Mouse (Mus musculus): ENCODE measurements around the gene 1110008P14Rik. TPM values are rescaled to one million over a fixed set of nuclear protein-coding genes. Genes with fewer than 3 reads are reported as not detected.

The 1110008P14Rik gene
- total and polyA plus RNA-seq, 3 experiments, result 26.5 to 61.9 (median 61.4) TPM

DNA sequence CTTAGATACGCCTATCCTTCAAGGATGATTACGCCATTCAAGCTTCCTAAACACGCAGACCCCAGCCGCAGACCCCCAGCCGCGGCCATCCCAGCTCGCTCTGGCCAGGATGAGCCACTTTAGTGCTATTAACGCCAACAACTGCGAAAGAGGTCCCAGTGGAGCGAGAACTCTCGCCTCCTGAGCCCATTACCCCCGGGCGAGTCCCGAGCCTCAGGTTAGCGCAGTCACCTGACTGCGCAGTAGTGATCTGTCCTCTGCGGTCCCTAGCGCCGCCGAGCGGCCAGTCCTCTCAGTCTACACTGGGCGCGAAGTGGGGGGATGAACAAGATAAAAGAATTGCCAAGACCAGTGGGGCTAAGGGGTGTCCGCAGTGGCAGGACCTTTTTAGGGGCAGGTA is 20.3 kb downstream of the 1110008P14Rik start:
- Histone ChIP-seq H3K4me3 (ENCODE audit: low read depth, low read length) (peak overlapping the region; percentile 72), H3K9me3 (replicated peaks) (no peaks in the 10 kb centered on the region), H3K4me1 (ENCODE audit: insufficient read depth, low read depth, low read length) (peaks cover 46% of the 10 kb centered on the region), H3K36me3 (replicated peaks) (peaks cover 29% of the 10 kb centered on the region), H3K27me3 (ENCODE audit: insufficient read depth, low read length) (peaks cover 39% of the 10 kb centered on the region)
- DNase-seq (ENCODE audit: low spot score), result peak; percentile 65
- TF ChIP-seq CTCF (IDR thresholded peaks at IDR 0.05; ENCODE audit: low read depth, low read length) (no peak), GATA2 (IDR thresholded peaks at IDR 0.05; ENCODE audit: borderline replicate concordance, low read depth, low read length) (no peak), GATA1 (IDR thresholded peaks at IDR 0.05; ENCODE audit: borderline replicate concordance, low read length) (no peak), TAL1 (conservative IDR thresholded peaks at IDR 0.05; ENCODE audit: low read depth, low read length) (no peak), POLR2AphosphoS5 (IDR thresholded peaks at IDR 0.05; ENCODE audit: insufficient replicate concordance, low read depth, low read length) (no peak)
- ATAC-seq (ENCODE audit: extremely low read depth, insufficient number of reproducible peaks, low FRiP score, poor library complexity, severe bottlenecking), result no peak

- H3K36me3 ChIP-seq (replicated peaks), result peaks cover 22% of the 10 kb centered on the region
- ATAC-seq (ENCODE audit: extremely low read depth, insufficient number of reproducible peaks, low FRiP score, poor library complexity, severe bottlenecking) (no peak), DNase-seq (ENCODE audit: low spot score) (peak; percentile 39)
- H3K27me3 ChIP-seq (ENCODE audit: insufficient read depth, low read length), result peaks cover 46% of the 10 kb centered on the region
- H3K4me1 ChIP-seq (ENCODE audit: insufficient read depth, low read depth, low read length), result peaks cover 39% of the 10 kb centered on the region
- no peak for TF ChIP-seq GATA1 (IDR thresholded peaks at IDR 0.05; ENCODE audit: borderline replicate concordance, low read length)
- no peak for TF ChIP-seq POLR2AphosphoS5 (IDR thresholded peaks at IDR 0.05; ENCODE audit: insufficient replicate concordance, low read depth, low read length)
- no peak for TF ChIP-seq GATA2 (IDR thresholded peaks at IDR 0.05; ENCODE audit: borderline replicate concordance, low read depth, low read length)
- no peak for TF ChIP-seq TAL1 (conservative IDR thresholded peaks at IDR 0.05; ENCODE audit: low read depth, low read length)
- TF ChIP-seq CTCF (IDR thresholded peaks at IDR 0.05; ENCODE audit: low read depth, low read length), result no peak
- H3K4me3 ChIP-seq (ENCODE audit: low read depth, low read length), result peak overlapping the region; percentile 72
- H3K9me3 ChIP-seq (replicated peaks), result no peaks in the 10 kb centered on the region
Observed at GRCm38 (mm10) chr2:32360741-32361140, 21.0 kb downstream of the 1110008P14Rik start.

- no peak for TF ChIP-seq TAL1 (conservative IDR thresholded peaks at IDR 0.05; ENCODE audit: low read depth, low read length)
- no peak for TF ChIP-seq GATA2 (IDR thresholded peaks at IDR 0.05; ENCODE audit: borderline replicate concordance, low read depth, low read length)
- no peak for TF ChIP-seq CTCF (IDR thresholded peaks at IDR 0.05; ENCODE audit: low read depth, low read length)
- no peak for TF ChIP-seq GATA1 (IDR thresholded peaks at IDR 0.05; ENCODE audit: borderline replicate concordance, low read length)
- TF ChIP-seq POLR2AphosphoS5 (IDR thresholded peaks at IDR 0.05; ENCODE audit: insufficient replicate concordance, low read depth, low read length), result no peak
- Histone ChIP-seq H3K4me3 (ENCODE audit: low read depth, low read length) (no peak overlapping the region), H3K27me3 (ENCODE audit: insufficient read depth, low read length) (peaks cover 46% of the 10 kb centered on the region), H3K36me3 (replicated peaks) (no peaks in the 10 kb centered on the region), H3K9me3 (replicated peaks) (no peaks in the 10 kb centered on the region), H3K4me1 (ENCODE audit: insufficient read depth, low read depth, low read length) (peaks cover 37% of the 10 kb centered on the region)
- no peak for DNase-seq (ENCODE audit: low spot score)
- no peak for ATAC-seq (ENCODE audit: extremely low read depth, insufficient number of reproducible peaks, low FRiP score, poor library complexity, severe bottlenecking)
Observed at GRCm38 (mm10) chr2:32358381-32358780, 23.4 kb downstream of the 1110008P14Rik start.

DNA sequence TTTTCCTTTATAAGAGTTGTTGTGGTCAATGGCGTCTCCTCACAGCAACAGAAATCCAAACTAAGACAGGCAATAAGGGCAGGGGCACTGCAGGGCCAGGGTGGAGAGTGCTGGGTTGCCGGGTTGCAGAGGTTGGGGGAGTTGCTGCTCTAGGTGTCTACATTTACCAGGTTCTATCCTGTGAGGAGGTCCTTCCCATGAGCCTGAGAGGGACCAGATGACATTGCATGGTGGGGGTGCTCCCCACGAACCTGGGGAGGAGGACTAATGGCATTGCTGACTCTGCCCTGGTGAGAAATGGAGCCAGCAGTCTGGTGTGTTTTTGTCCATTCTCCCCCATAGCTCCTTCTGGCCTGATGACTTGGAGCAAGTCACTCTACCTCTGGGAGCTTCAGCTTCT is 24.0 kb downstream of the 1110008P14Rik start:
- DNase-seq (ENCODE audit: low spot score) (no peak), ATAC-seq (ENCODE audit: extremely low read depth, insufficient number of reproducible peaks, low FRiP score, poor library complexity, severe bottlenecking) (no peak)
- TF ChIP-seq GATA1 (IDR thresholded peaks at IDR 0.05; ENCODE audit: borderline replicate concordance, low read length) (no peak), CTCF (IDR thresholded peaks at IDR 0.05; ENCODE audit: low read depth, low read length) (no peak), GATA2 (IDR thresholded peaks at IDR 0.05; ENCODE audit: borderline replicate concordance, low read depth, low read length) (no peak), TAL1 (conservative IDR thresholded peaks at IDR 0.05; ENCODE audit: low read depth, low read length) (no peak), POLR2AphosphoS5 (IDR thresholded peaks at IDR 0.05; ENCODE audit: insufficient replicate concordance, low read depth, low read length) (no peak)
- no peaks in the 10 kb centered on the region for H3K9me3 ChIP-seq (replicated peaks)
- peaks cover 41% of the 10 kb centered on the region for H3K4me1 ChIP-seq (ENCODE audit: insufficient read depth, low read depth, low read length)
- H3K4me3 ChIP-seq (ENCODE audit: low read depth, low read length), result no peak overlapping the region
- H3K27me3 ChIP-seq (ENCODE audit: insufficient read depth, low read length), result peaks cover 50% of the 10 kb centered on the region
- no peaks in the 10 kb centered on the region for H3K36me3 ChIP-seq (replicated peaks)

DNA sequence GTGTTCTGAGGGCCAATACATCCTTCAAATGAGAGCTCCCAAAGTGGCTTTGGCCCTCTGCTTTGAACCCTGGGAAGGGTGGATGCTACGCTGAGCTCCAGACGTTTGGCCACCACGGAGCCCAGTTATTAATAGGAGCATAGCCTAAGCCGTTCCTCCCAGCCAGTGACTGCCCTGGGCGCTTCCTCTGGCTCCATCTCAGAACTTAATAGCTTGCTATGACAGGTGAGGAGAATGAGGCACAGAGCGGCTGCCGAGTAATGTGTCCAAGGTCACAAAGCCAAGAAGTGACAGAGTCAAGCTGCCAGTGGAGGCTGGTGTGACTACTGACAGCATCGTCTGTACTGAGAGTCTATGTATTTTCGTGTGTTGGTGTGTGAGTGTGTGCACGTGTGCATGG is 25.5 kb downstream of the 1110008P14Rik start:
- TF ChIP-seq GATA2 (IDR thresholded peaks at IDR 0.05; ENCODE audit: borderline replicate concordance, low read depth, low read length) (no peak), CTCF (IDR thresholded peaks at IDR 0.05; ENCODE audit: low read depth, low read length) (no peak), TAL1 (conservative IDR thresholded peaks at IDR 0.05; ENCODE audit: low read depth, low read length) (no peak), POLR2AphosphoS5 (IDR thresholded peaks at IDR 0.05; ENCODE audit: insufficient replicate concordance, low read depth, low read length) (no peak), GATA1 (IDR thresholded peaks at IDR 0.05; ENCODE audit: borderline replicate concordance, low read length) (no peak)
- ATAC-seq (ENCODE audit: extremely low read depth, insufficient number of reproducible peaks, low FRiP score, poor library complexity, severe bottlenecking), result no peak
- Histone ChIP-seq H3K36me3 (replicated peaks) (no peaks in the 10 kb centered on the region), H3K27me3 (ENCODE audit: insufficient read depth, low read length) (peaks cover 59% of the 10 kb centered on the region), H3K4me3 (ENCODE audit: low read depth, low read length) (no peak overlapping the region), H3K9me3 (replicated peaks) (no peaks in the 10 kb centered on the region), H3K4me1 (ENCODE audit: insufficient read depth, low read depth, low read length) (peaks cover 37% of the 10 kb centered on the region)
- no peak for DNase-seq (ENCODE audit: low spot score)

DNA sequence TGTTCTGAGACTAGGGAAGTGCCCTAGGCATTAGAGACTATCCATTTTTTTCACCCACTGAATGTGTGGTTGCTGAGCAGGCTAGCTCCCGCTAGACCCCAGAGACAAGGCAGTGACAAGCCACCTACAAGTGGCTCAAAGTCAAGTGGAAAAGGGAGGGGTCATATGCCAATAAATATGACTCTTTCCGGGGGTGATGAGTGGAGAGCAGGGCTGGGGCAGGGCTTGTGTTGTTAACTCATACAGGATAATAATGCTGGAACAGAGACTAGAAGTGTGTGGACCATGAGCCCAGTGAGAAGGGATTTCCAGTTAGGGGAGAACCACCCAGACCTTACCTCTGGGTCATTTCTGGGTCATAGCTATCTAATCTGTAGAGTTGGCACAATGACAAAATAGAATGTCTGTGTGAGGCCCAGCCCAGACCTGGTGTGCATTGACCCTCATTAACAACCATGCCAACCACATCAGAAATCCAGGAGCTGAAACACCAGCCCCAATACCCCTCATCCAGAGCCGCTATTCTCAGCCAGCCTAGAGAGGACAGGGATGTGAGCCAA is 27.3 kb downstream of the 1110008P14Rik start:
- peaks cover 72% of the 10 kb centered on the region for H3K27me3 ChIP-seq (ENCODE audit: insufficient read depth, low read length)
- H3K36me3 ChIP-seq (replicated peaks), result no peaks in the 10 kb centered on the region
- TF ChIP-seq CTCF (IDR thresholded peaks at IDR 0.05; ENCODE audit: low read depth, low read length) (no peak), TAL1 (conservative IDR thresholded peaks at IDR 0.05; ENCODE audit: low read depth, low read length) (no peak)
- no peak for ATAC-seq (ENCODE audit: extremely low read depth, insufficient number of reproducible peaks, low FRiP score, poor library complexity, severe bottlenecking)
- H3K9me3 ChIP-seq (replicated peaks), result no peaks in the 10 kb centered on the region
- H3K4me1 ChIP-seq (ENCODE audit: insufficient read depth, low read depth, low read length), result peaks cover 34% of the 10 kb centered on the region
- no peak for DNase-seq (ENCODE audit: low spot score)
- no peak overlapping the region for H3K4me3 ChIP-seq (ENCODE audit: low read depth, low read length)

Measured in G1E (cell line).